Comparison of ENCODE assay signal across 8 mouse cellular contexts in genomic region chr4:32239749-32240131, GRCm38 (mm10). TPM values are rescaled to one million over a fixed set of nuclear protein-coding genes. Genes with fewer than 3 reads are reported as not detected.
DNase-seq lines count a peak whose midpoint lies in the region; ATAC-seq and TF ChIP-seq lines count a peak whose summit lies in the region.

No protein-coding gene starts in this region.

- H3K4me1 ChIP-seq in embryonic facial prominence, embryonic 12.5 days: peaks cover 45% of the 10 kb centered on the region
- H3K4me1 ChIP-seq in heart, embryonic 14.5 days (ENCODE audit: control insufficient read depth in 2 of 2, insufficient read depth in 2 of 2, low read length in 2 of 2): peaks cover 22 to 36% of the 10 kb centered on the region in 2 experiments
- peaks cover 38% of the 10 kb centered on the region for H3K4me1 ChIP-seq in lung, embryonic 16.5 days (replicated peaks; ENCODE audit: control insufficient read depth, insufficient read depth, low read length)
- peaks cover 15% of the 10 kb centered on the region; the same call in 1 of the 2 replicates for H3K4me1 ChIP-seq in olfactory bulb, adult 2 months (ENCODE audit: control insufficient read depth, insufficient read depth, low read length)

- ATAC-seq in embryonic facial prominence, embryonic 12.5 days (ENCODE audit: insufficient number of reproducible peaks, insufficient read depth, low FRiP score, low TSS enrichment): peak; percentile 52
- peak; percentile 68 for ATAC-seq in heart, embryonic 14.5 days (ENCODE audit: insufficient number of reproducible peaks, insufficient read depth, low FRiP score, low read depth)
- peak; percentile 59 for ATAC-seq in lung, embryonic 16.5 days (ENCODE audit: low read depth)

- peak; percentile 60 for DNase-seq in 3T3-L1 (ENCODE audit: low read depth, low spot score)
- DNase-seq in Muller cell, postnatal 12 days (ENCODE audit: inconsistent ontology term): peak; percentile 90
- DNase-seq in kidney, postnatal 10 days: peak; percentile 87
- peak; percentile 64 to 65 for DNase-seq in thymus, postnatal 10 days (ENCODE audit: low spot score in 2 of 2)

- peak overlapping the region; percentile 88 for H3K9ac ChIP-seq in embryonic facial prominence, embryonic 12.5 days
- H3K9ac ChIP-seq in heart, embryonic 14.5 days (ENCODE audit: low read length): peak overlapping the region; percentile 95
- H3K9ac ChIP-seq in lung, embryonic 16.5 days (ENCODE audit: low read length): peak overlapping the region; percentile 91

- TF ChIP-seq CTCF in olfactory bulb, adult 2 months (IDR thresholded peaks at IDR 0.05; ENCODE audit: insufficient read depth, low read depth, low read length): no peak; the same call in 1 of the 2 replicates

- no peaks in the 10 kb centered on the region for H3K36me3 ChIP-seq in embryonic facial prominence, embryonic 12.5 days
- no peaks in the 10 kb centered on the region for H3K36me3 ChIP-seq in heart, embryonic 14.5 days (ENCODE audit: control insufficient read depth, insufficient read depth, low read length)
- H3K36me3 ChIP-seq in lung, embryonic 16.5 days (ENCODE audit: control insufficient read depth, insufficient read depth, low read length): no peaks in the 10 kb centered on the region

- no peaks in the 10 kb centered on the region for H3K27me3 ChIP-seq in embryonic facial prominence, embryonic 12.5 days
- no peaks in the 10 kb centered on the region; the same call in 1 of the 2 replicates for H3K27me3 ChIP-seq in heart, embryonic 14.5 days (ENCODE audit: control insufficient read depth, insufficient read depth, low read length)
- H3K27me3 ChIP-seq in lung, embryonic 16.5 days (ENCODE audit: control insufficient read depth, insufficient read depth, low read depth, low read length): no peaks in the 10 kb centered on the region

- H3K27ac ChIP-seq in embryonic facial prominence, embryonic 12.5 days: peak overlapping the region; percentile 92
- H3K27ac ChIP-seq in heart, embryonic 14.5 days (replicated peaks in 1 of 2; ENCODE audit: control insufficient read depth in 1 of 2, insufficient read depth in 1 of 2, low read depth in 2 of 2, low read length in 2 of 2): peak overlapping the region; percentile 85 to 93
- H3K27ac ChIP-seq in lung, embryonic 16.5 days (ENCODE audit: low read length): peak overlapping the region; percentile 97
- peak overlapping the region; percentile 52 for H3K27ac ChIP-seq in olfactory bulb, adult 2 months (ENCODE audit: insufficient read depth, low read depth, low read length)

- no peak for TF ChIP-seq POLR2A in olfactory bulb, adult 2 months (IDR thresholded peaks at IDR 0.05; ENCODE audit: insufficient read depth, low read depth, low read length)

- H3K9me3 ChIP-seq in embryonic facial prominence, embryonic 12.5 days: no peaks in the 10 kb centered on the region
- H3K9me3 ChIP-seq in heart, embryonic 14.5 days (ENCODE audit: control insufficient read depth, low read length): no peaks in the 10 kb centered on the region
- H3K9me3 ChIP-seq in lung, embryonic 16.5 days (ENCODE audit: control insufficient read depth, low read length): no peaks in the 10 kb centered on the region

- under 1% methylated on average over 26 of the region's 26 CpGs for WGBS in embryonic facial prominence, embryonic 12.5 days
- under 1% methylated on average over 26 of the region's 26 CpGs for WGBS in heart, embryonic 14.5 days
- under 1% methylated on average over 26 of the region's 26 CpGs for WGBS in lung, embryonic 16.5 days
- WGBS in olfactory bulb, adult 2 months: under 1% methylated on average over 26 of the region's 26 CpGs

- peak overlapping the region; percentile 91 for H3K4me2 ChIP-seq in embryonic facial prominence, embryonic 12.5 days (replicated peaks)
- peak overlapping the region; percentile 93 for H3K4me2 ChIP-seq in heart, embryonic 14.5 days (ENCODE audit: low read length)
- H3K4me2 ChIP-seq in lung, embryonic 16.5 days (ENCODE audit: low read depth, low read length): peak overlapping the region; percentile 94

- peak overlapping the region; percentile 70 for H3K4me3 ChIP-seq in embryonic facial prominence, embryonic 12.5 days
- H3K4me3 ChIP-seq in heart, embryonic 14.5 days (ENCODE audit: control insufficient read depth in 1 of 2, insufficient read depth in 1 of 2, low read depth in 1 of 2, low read length in 2 of 2): peak overlapping the region; percentile 78 to 93
- peak overlapping the region; percentile 90 for H3K4me3 ChIP-seq in lung, embryonic 16.5 days (ENCODE audit: low read length)
- H3K4me3 ChIP-seq in olfactory bulb, adult 2 months (ENCODE audit: insufficient read depth, low read depth, low read length): peak overlapping the region; percentile 97

RNA-seq across cellular contexts. Expression of gene Bach2, which starts 1.1 kb away (rescaled TPM):
- 13.0 and 13.5 TPM in 2 replicates for polyA plus RNA-seq in embryonic facial prominence, embryonic 12.5 days (2016; fragmentation: Nextera tagmentation; extraction: Ambion mirVana)
- polyA plus RNA-seq in heart, embryonic 14.5 days (2014; fragmentation: Nextera tagmentation; extraction: Ambion mirVana): 7.3 and 8.2 TPM in 2 replicates
- polyA plus RNA-seq in lung, embryonic 16.5 days (2015; fragmentation: Nextera tagmentation; extraction: Ambion mirVana): 6.7 and 7.7 TPM in 2 replicates
- not detected in 2 replicates for polyA plus RNA-seq in olfactory bulb, adult 2 months (2012; ENCODE audit: insufficient read depth, insufficient read length, low replicate concordance, missing spikeins)

Comparison
In these comparisons a context has a peak if more than half of its experiments do, and no peak if none do; other contexts are left out.
1. Peak in every context shown above with its lines: DNase-seq, ATAC-seq, H3K4me3 ChIP-seq and H3K27ac ChIP-seq.